Mouse (Mus musculus) lung, embryonic 14.5 days (tissue): ENCODE results near the gene Bag5. TPM values are rescaled to one million over a fixed set of nuclear protein-coding genes. Genes with fewer than 3 reads are reported as not detected.

ENCODE experiments used
- ATAC-seq: fragments of 200-750 bp; cut with Nextera tagmentation; 2 replicates; pipeline ENCODE4 v1.8.0; 2017; ENCODE audit warnings: mild to moderate bottlenecking, moderate TSS enrichment, moderate library complexity; ENCODE audit not compliant: insufficient read depth
- DNase-seq: peaks from one replicate; pipeline ENCODE4 v3.0.0-alpha.2; 2015
- H3K27ac ChIP-seq: fragments of 300-500 bp; sonication (generic); 2 replicates; pipeline ENCODE4 v1.5.1; 2014; ENCODE audit warnings: low read depth, mild to moderate bottlenecking, moderate library complexity
- H3K27me3 ChIP-seq: fragments of 300-500 bp; sonication (generic); 2 replicates; pipeline ENCODE4 v1.6.1; 2014; ENCODE audit warnings: low read length, control low read depth; ENCODE audit not compliant: insufficient read depth
- H3K36me3 ChIP-seq: fragments of 300-500 bp; sonication (generic); 2 replicates; pipeline ENCODE4 v1.6.1; 2014; ENCODE audit warnings: control low read depth; ENCODE audit not compliant: insufficient read depth
- H3K4me1 ChIP-seq: fragments of 300-500 bp; sonication (generic); 2 replicates; pipeline ENCODE4 v1.6.1; 2014; ENCODE audit warnings: antibody characterized with exemption, control low read depth; ENCODE audit not compliant: insufficient read depth
- H3K4me2 ChIP-seq: fragments of 300-500 bp; sonication (generic); 2 replicates; pipeline ENCODE4 v1.6.1; 2014; ENCODE audit warnings: mild to moderate bottlenecking
- H3K4me3 ChIP-seq: fragments of 300-500 bp; sonication (generic); 2 replicates; pipeline ENCODE4 v1.5.1; 2014; ENCODE audit warnings: low read depth, low read length
- H3K9ac ChIP-seq: fragments of 300-500 bp; sonication (generic); 2 replicates; pipeline ENCODE4 v1.6.1; 2014
- H3K9me3 ChIP-seq: fragments of 300-500 bp; sonication (generic); 2 replicates; pipeline ENCODE4 v1.6.1; 2016; ENCODE audit warnings: low read depth, low read length, control low read depth
- CTCF ChIP-seq: IDR thresholded peaks from 2 replicates; pipeline ENCODE4 v1.5.1; 2016; ENCODE audit warnings: antibody characterized with exemption, low read depth
- WGBS: fragments of 180-500 bp; shearing (Covaris S2); extraction: QIAGEN DNeasy Blood & Tissue Kit; methylation state at CpG from one replicate; pipeline ENCODE4 v1.1.7; 2014; 5-methylcytosine and 5-hydroxymethylcytosine counted together
- polyA plus RNA-seq: library from polyadenylated mRNA; unstranded; fragments of >200 nt; fragmentation: Nextera tagmentation; extraction: Ambion mirVana; gene quantifications from 2 replicates; pipeline ENCODE4 v1.2.1, GENCODE M21; 2014

Gene Bag5
- 51.5 and 53.2 TPM in 2 replicates for polyA plus RNA-seq

DNA sequence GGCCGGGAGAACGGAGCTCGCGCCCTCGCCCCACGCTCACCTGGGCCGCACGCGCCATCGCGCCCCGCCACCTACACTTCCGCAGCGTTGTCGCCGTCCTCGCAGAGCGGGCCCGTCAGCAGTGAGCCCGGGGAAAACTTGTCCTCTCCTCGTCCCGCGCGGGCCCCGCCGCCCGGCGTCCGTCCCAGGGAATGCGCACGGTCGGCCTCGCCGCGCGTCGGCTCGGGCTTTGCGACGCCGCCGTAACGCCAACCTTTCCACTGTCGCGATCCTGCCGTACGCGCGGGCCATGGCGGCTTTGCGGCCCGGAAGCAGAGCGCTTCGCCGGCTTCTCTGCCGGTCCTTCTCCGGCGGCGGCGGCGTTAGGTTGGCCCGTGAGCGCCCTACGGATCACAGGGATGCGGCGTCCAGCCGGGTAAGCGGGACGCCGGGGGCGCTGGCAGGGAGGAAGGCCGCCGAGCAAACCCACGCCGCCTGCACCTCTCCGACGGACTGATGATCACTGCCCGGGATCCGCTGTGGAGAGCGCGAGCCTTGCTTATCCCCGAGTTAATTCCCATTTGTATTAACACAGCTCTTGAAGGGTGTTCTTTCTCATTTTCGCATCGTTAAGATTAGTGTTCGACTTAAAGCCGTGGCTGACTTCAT is at the start of gene Bag5, which contains the start of gene Apopt1:
Gene Bag5 (minus strand): TSS at position 254 of the 648 bp plus-strand sequence.
Gene Apopt1 (plus strand): TSS at position 258 of the 648 bp plus-strand sequence.
- Histone ChIP-seq H3K27me3 (no peaks in the 10 kb centered on the region), H3K9me3 (no peaks in the 10 kb centered on the region), H3K4me1 (no peaks in the 10 kb centered on the region), H3K4me3 (peak within 1 kb of the TSS; percentile 98), H3K36me3 (peaks cover 33% of the 10 kb centered on the region), H3K27ac (peak within 1 kb of the TSS; percentile 84), H3K9ac (peak within 1 kb of the TSS; percentile 97), H3K4me2 (peak within 1 kb of the TSS; percentile 91)
- ATAC-seq (peak; percentile 96), DNase-seq (peak; percentile 96)
- under 1% methylated on average over 79 of the region's 86 CpGs for WGBS
- no peak for TF ChIP-seq CTCF

DNA sequence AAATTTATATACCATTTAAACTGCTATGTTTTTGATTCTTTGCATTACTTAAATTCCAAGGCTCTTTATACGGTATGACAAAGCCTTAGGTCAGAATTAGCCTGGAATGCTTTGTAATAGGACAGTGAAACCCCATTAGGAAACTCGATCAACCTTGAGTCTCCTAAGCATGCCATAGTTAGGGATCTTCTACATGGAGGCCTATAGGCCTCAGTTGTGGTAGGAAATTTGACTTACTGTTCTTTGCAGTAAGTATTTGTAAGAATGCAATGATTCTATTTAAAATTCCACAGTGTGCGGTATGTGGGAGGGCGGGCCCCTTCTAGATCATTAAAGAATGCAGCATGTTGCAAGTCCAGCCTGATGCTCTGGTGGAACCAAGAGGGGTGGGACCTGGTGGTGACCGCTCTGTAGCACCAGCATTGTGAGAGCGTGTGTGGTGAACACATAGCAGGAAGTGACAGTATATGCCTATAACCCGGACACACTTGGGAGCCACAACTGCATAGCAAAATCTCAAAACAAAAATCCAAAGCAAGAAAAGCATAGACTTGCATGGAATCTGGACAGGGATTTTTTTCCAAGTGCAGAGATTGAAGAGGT is 47.4 kb upstream of the Bag5 start:
- Histone ChIP-seq H3K4me3 (peak overlapping the region; percentile 93), H3K4me2 (peak overlapping the region; percentile 99), H3K4me1 (peaks cover 18% of the 10 kb centered on the region), H3K36me3 (peaks cover 17% of the 10 kb centered on the region; the same call in 1 of the 2 replicates), H3K9ac (peak overlapping the region; percentile 92), H3K9me3 (no peaks in the 10 kb centered on the region), H3K27ac (no peak overlapping the region), H3K27me3 (no peaks in the 10 kb centered on the region)
- peak; percentile 31 for DNase-seq
- 51% methylated on average over 7 of the region's 7 CpGs for WGBS
- no peak for TF ChIP-seq CTCF
- ATAC-seq = no peak

DNA sequence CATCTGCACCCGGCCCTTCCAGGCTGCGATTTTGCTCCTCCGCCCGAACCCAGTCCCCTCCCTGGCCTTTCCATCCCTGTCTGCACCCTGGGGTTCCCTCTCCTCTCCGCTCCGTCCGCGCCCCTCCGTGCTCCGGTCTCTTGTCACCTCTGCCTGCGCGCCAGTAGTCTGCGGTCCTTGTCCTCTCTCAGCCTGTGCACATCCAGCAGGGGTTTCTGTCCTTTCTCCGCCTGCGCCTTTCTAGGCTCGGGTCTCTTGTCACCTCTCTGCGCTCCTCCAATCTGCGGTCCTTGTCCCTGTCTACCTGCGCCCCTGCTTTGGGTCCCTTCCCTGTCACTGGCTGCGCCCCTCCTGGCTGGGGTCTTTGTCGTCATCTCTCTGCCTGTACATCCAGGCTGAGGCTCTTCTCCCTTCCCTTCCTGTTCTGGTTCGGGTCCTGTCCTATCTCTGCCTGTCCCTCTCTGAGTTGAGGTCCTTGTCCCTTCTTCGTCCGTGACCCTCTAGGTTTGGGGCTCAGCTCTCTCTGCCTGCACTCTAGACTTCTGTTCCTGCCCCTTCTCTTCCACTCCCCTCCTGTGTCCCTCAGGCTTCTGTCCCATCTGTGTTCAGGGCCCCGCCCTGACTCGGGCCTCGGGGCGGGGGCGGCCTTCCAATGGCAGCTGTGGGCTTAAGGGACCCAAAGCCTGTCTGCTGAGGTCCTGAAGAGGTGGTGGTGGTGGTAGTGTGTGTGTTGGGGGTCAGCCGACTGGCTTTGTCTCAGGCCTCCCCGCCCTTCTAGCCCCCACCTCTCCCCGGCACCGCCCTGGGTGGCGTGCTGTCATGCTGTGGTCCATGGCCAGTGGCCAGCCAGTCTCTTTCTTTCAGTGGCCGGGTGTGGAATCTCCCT is 46.4 kb upstream of the Bag5 start:
- no peaks in the 10 kb centered on the region for H3K27me3 ChIP-seq
- H3K9ac ChIP-seq = peak overlapping the region; percentile 92
- H3K4me1 ChIP-seq = peaks cover 18% of the 10 kb centered on the region
- ATAC-seq (peak; percentile 59), DNase-seq (peak; percentile 57)
- H3K4me3 ChIP-seq = peak overlapping the region; percentile 93
- TF ChIP-seq CTCF = 0 out of 2 replicates have a peak, but pooled peaks have one; percentile 3
- H3K27ac ChIP-seq = peak overlapping the region; percentile 87
- under 1% methylated on average over 35 of the region's 35 CpGs for WGBS
- H3K9me3 ChIP-seq = no peaks in the 10 kb centered on the region
- H3K36me3 ChIP-seq = peaks cover 17% of the 10 kb centered on the region; the same call in 1 of the 2 replicates
- peak overlapping the region; percentile 99 for H3K4me2 ChIP-seq

DNA sequence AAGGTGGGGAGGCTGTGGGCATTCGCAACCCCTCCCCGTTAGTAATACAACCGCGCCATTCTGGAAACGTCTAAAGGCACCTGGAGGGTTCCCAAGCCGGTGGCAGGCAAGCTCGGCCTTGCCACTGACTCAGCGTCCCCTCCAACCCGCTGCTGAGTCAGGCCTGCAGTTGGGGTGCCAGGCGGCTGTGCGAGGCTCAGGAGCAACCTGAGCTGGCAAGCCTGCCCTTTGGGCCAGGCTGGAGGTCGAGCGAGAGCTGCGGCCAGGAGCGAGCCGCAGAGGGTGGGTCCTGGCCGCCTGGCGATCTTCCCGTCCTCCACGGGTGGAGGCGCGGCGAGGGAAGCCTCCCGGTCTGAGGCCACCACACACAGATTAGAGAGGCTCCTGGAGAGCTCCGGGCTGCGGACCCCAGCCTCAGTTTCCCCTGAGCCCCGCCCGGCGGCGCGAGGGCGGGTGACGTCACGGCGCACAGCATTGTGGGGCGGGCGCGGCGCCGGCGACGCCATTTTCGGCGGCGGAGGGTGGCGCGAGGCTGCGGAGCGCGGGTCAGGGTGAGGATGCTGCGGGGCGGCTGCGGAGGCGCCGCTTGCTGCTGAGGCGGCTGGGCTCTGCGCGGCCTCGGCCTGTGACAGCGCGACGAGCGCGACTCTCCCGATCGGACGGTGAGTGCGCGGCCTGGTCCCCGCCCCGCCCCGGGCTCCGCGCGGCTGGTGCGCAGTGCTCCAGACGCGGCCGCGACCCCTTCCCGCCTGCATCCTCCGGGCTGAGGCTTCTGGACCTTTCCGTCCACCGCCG is 45.5 kb upstream of the Bag5 start, which contains the start of gene Klc1:
Gene Klc1 (plus strand): TSS at position 469 of the 795 bp plus-strand sequence.
- TF ChIP-seq CTCF = no peak
- peak within 1 kb of the TSS; percentile 87 for H3K27ac ChIP-seq
- ATAC-seq = peak; percentile 73
- H3K9ac ChIP-seq = peak within 1 kb of the TSS; percentile 92
- H3K4me3 ChIP-seq = peak within 1 kb of the TSS; percentile 93
- H3K36me3 ChIP-seq = peaks cover 11% of the 10 kb centered on the region; the same call in 1 of the 2 replicates
- peak within 1 kb of the TSS; percentile 99 for H3K4me2 ChIP-seq
- no peaks in the 10 kb centered on the region for H3K9me3 ChIP-seq
- H3K4me1 ChIP-seq = peaks cover 18% of the 10 kb centered on the region
- H3K27me3 ChIP-seq = no peaks in the 10 kb centered on the region
- WGBS = under 1% methylated on average over 70 of the region's 85 CpGs
- peak; percentile 87 for DNase-seq

DNA sequence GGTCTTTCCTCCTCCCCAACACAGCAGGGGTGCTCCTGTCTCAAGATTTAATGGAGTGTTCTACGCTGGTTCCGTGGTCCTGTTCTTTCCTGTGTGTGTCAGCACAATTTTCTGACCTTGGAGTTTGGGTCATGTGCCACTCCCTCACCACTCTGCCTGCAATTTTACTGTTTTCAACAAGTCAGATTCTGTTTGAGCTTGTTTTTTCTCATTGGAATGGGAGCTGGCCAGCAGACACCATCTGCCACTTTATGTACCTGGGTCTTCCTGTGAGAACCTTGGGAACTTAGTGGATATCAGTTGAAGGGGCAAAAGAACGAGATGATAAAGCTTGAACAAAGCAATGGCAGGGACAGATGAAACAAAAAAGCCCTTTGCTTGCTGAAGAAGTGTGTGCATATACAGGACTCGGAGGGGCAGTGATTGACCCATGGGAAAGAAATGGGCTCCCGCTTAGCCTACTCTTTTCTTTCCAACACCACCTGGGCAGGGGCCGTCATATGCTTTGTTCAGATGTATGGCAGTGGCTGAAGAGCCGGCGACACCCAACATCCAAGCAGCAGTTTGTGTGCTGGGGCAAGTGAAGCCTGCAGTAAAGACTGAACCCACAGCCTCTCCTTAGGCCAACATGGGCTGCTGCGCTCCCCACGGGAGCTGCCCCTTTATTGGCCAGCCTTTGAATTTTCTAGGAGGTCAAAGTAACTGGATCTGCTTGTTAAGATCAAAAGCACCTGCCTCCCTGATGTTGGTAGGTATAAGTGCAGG is 44.7 kb upstream of the Bag5 start:
- Histone ChIP-seq H3K4me2 (peak overlapping the region; percentile 99), H3K4me3 (peak overlapping the region; percentile 93), H3K9ac (peak overlapping the region; percentile 92), H3K4me1 (peaks cover 18% of the 10 kb centered on the region), H3K27ac (no peak overlapping the region), H3K9me3 (no peaks in the 10 kb centered on the region), H3K36me3 (peaks cover 2% of the 10 kb centered on the region; the same call in 1 of the 2 replicates), H3K27me3 (no peaks in the 10 kb centered on the region)
- peak; percentile 13 for DNase-seq
- 49% methylated on average over 10 of the region's 10 CpGs for WGBS
- no peak for TF ChIP-seq CTCF
- ATAC-seq = no peak
